Mouse (Mus musculus): Measurements from ENCODE around the gene Dppa3. TPM values are rescaled to one million over a fixed set of nuclear protein-coding genes. Genes with fewer than 3 reads are reported as not detected.

The Dppa3 gene
- polyA plus RNA-seq, 1 experiment, result 0.26 TPM

GRCm38 (mm10) chr6:122596608-122597007, 29.6 kb upstream of the Dppa3 start:
- peaks cover 3% of the 10 kb centered on the region for H3K36me3 ChIP-seq (ENCODE audit: control insufficient read depth, insufficient read depth, low read length)
- H3K27me3 ChIP-seq (ENCODE audit: control insufficient read depth, insufficient read depth, low read length), result no peaks in the 10 kb centered on the region
- TF ChIP-seq CTCF (IDR thresholded peaks at IDR 0.05; ENCODE audit: borderline replicate concordance, control insufficient read depth, extremely low read depth, insufficient read depth, low read length, poor library complexity), result no peak
- TF ChIP-seq POLR2A (IDR thresholded peaks at IDR 0.05; ENCODE audit: control insufficient read depth, extremely low read depth, insufficient read depth, low read length, poor library complexity), result no peak
- no peak for DNase-seq
- H3K4me1 ChIP-seq (replicated peaks; ENCODE audit: control insufficient read depth, insufficient read depth, low read length), result no peaks in the 10 kb centered on the region
- H3K4me3 ChIP-seq (ENCODE audit: control insufficient read depth, insufficient read depth, low read length), result no peak overlapping the region
- 95% methylated on average over 7 of the region's 7 CpGs for WGBS
- no peak overlapping the region for H3K27ac ChIP-seq (ENCODE audit: control insufficient read depth, insufficient read depth, low read length)

GRCm38 (mm10) chr6:122598014-122598413, 28.2 kb upstream of the Dppa3 start:
- Histone ChIP-seq H3K4me1 (replicated peaks; ENCODE audit: control insufficient read depth, insufficient read depth, low read length) (no peaks in the 10 kb centered on the region), H3K27me3 (ENCODE audit: control insufficient read depth, insufficient read depth, low read length) (no peaks in the 10 kb centered on the region), H3K27ac (ENCODE audit: control insufficient read depth, insufficient read depth, low read length) (no peak overlapping the region), H3K4me3 (ENCODE audit: control insufficient read depth, insufficient read depth, low read length) (no peak overlapping the region), H3K36me3 (ENCODE audit: control insufficient read depth, insufficient read depth, low read length) (peaks cover 3% of the 10 kb centered on the region)
- 90% methylated on average over 4 of the region's 4 CpGs for WGBS
- no peak for DNase-seq
- TF ChIP-seq CTCF (IDR thresholded peaks at IDR 0.05; ENCODE audit: borderline replicate concordance, control insufficient read depth, extremely low read depth, insufficient read depth, low read length, poor library complexity) (no peak), POLR2A (IDR thresholded peaks at IDR 0.05; ENCODE audit: control insufficient read depth, extremely low read depth, insufficient read depth, low read length, poor library complexity) (no peak)

- no peaks in the 10 kb centered on the region for H3K27me3 ChIP-seq (ENCODE audit: control insufficient read depth, insufficient read depth, low read length)
- H3K27ac ChIP-seq (ENCODE audit: control insufficient read depth, insufficient read depth, low read length), result no peak overlapping the region
- no peak for DNase-seq
- WGBS, result 94% methylated on average over 6 of the region's 6 CpGs
- H3K4me3 ChIP-seq (ENCODE audit: control insufficient read depth, insufficient read depth, low read length), result no peak overlapping the region
- 0 out of 2 replicates have a peak, but pooled peaks cover 2% of the 10 kb centered on the region for H3K4me1 ChIP-seq (replicated peaks; ENCODE audit: control insufficient read depth, insufficient read depth, low read length)
- peaks cover 3% of the 10 kb centered on the region for H3K36me3 ChIP-seq (ENCODE audit: control insufficient read depth, insufficient read depth, low read length)
- TF ChIP-seq CTCF (IDR thresholded peaks at IDR 0.05; ENCODE audit: borderline replicate concordance, control insufficient read depth, extremely low read depth, insufficient read depth, low read length, poor library complexity), result no peak
- TF ChIP-seq POLR2A (IDR thresholded peaks at IDR 0.05; ENCODE audit: control insufficient read depth, extremely low read depth, insufficient read depth, low read length, poor library complexity), result no peak
Measured at GRCm38 (mm10) chr6:122598436-122598835, 27.8 kb upstream of the Dppa3 start.

- Histone ChIP-seq H3K36me3 (ENCODE audit: control insufficient read depth, insufficient read depth, low read length) (peaks cover 3% of the 10 kb centered on the region), H3K4me3 (ENCODE audit: control insufficient read depth, insufficient read depth, low read length) (no peak overlapping the region), H3K27me3 (ENCODE audit: control insufficient read depth, insufficient read depth, low read length) (no peaks in the 10 kb centered on the region), H3K27ac (ENCODE audit: control insufficient read depth, insufficient read depth, low read length) (no peak overlapping the region), H3K4me1 (replicated peaks; ENCODE audit: control insufficient read depth, insufficient read depth, low read length) (0 out of 2 replicates have a peak, but pooled peaks cover 2% of the 10 kb centered on the region)
- WGBS, result 80% methylated on average over 9 of the region's 9 CpGs
- no peak for DNase-seq
- TF ChIP-seq CTCF (IDR thresholded peaks at IDR 0.05; ENCODE audit: borderline replicate concordance, control insufficient read depth, extremely low read depth, insufficient read depth, low read length, poor library complexity) (no peak), POLR2A (IDR thresholded peaks at IDR 0.05; ENCODE audit: control insufficient read depth, extremely low read depth, insufficient read depth, low read length, poor library complexity) (no peak)
Measured at GRCm38 (mm10) chr6:122599054-122599737, 27.0 kb upstream of the Dppa3 start.

GRCm38 (mm10) chr6:122600066-122600646, 26.1 kb upstream of the Dppa3 start:
- no peaks in the 10 kb centered on the region for H3K27me3 ChIP-seq (ENCODE audit: control insufficient read depth, insufficient read depth, low read length)
- no peak overlapping the region for H3K27ac ChIP-seq (ENCODE audit: control insufficient read depth, insufficient read depth, low read length)
- peaks cover 3% of the 10 kb centered on the region for H3K36me3 ChIP-seq (ENCODE audit: control insufficient read depth, insufficient read depth, low read length)
- WGBS, result 93% methylated on average over 7 of the region's 7 CpGs
- TF ChIP-seq CTCF (IDR thresholded peaks at IDR 0.05; ENCODE audit: borderline replicate concordance, control insufficient read depth, extremely low read depth, insufficient read depth, low read length, poor library complexity), result no peak
- no peak for TF ChIP-seq POLR2A (IDR thresholded peaks at IDR 0.05; ENCODE audit: control insufficient read depth, extremely low read depth, insufficient read depth, low read length, poor library complexity)
- H3K4me1 ChIP-seq (replicated peaks; ENCODE audit: control insufficient read depth, insufficient read depth, low read length), result 0 out of 2 replicates have a peak, but pooled peaks cover 5% of the 10 kb centered on the region
- no peak overlapping the region for H3K4me3 ChIP-seq (ENCODE audit: control insufficient read depth, insufficient read depth, low read length)
- DNase-seq, result no peak

GRCm38 (mm10) chr6:122601031-122601430, 25.2 kb upstream of the Dppa3 start:
- no peak for TF ChIP-seq POLR2A (IDR thresholded peaks at IDR 0.05; ENCODE audit: control insufficient read depth, extremely low read depth, insufficient read depth, low read length, poor library complexity)
- no peak for TF ChIP-seq CTCF (IDR thresholded peaks at IDR 0.05; ENCODE audit: borderline replicate concordance, control insufficient read depth, extremely low read depth, insufficient read depth, low read length, poor library complexity)
- no peaks in the 10 kb centered on the region for H3K27me3 ChIP-seq (ENCODE audit: control insufficient read depth, insufficient read depth, low read length)
- 93% methylated on average over 4 of the region's 4 CpGs for WGBS
- H3K4me3 ChIP-seq (ENCODE audit: control insufficient read depth, insufficient read depth, low read length), result no peak overlapping the region
- 0 out of 2 replicates have a peak, but pooled peaks cover 5% of the 10 kb centered on the region for H3K4me1 ChIP-seq (replicated peaks; ENCODE audit: control insufficient read depth, insufficient read depth, low read length)
- DNase-seq, result no peak
- peaks cover 3% of the 10 kb centered on the region for H3K36me3 ChIP-seq (ENCODE audit: control insufficient read depth, insufficient read depth, low read length)
- H3K27ac ChIP-seq (ENCODE audit: control insufficient read depth, insufficient read depth, low read length), result no peak overlapping the region; the same call in 1 of the 2 replicates

Measured in thymus, adult 2 months (tissue).